Mouse (Mus musculus) adrenal gland, postnatal 10 days (tissue): ENCODE measurements at regions not wholly inside any gene's neighbourhood (a gene's known extent, or its start where the extent isn't known, plus 50 kb on each side); places are given as distances from the start of the nearest gene placed in this dataset.
A peak's percentile ranks its signal among the peaks of the same experiment; 100 is the strongest.

Experiments used
- DNase-seq: peaks from one replicate; pipeline ENCODE4 v3.0.0; 2021; ENCODE audit warnings: mixed read lengths

DNA sequence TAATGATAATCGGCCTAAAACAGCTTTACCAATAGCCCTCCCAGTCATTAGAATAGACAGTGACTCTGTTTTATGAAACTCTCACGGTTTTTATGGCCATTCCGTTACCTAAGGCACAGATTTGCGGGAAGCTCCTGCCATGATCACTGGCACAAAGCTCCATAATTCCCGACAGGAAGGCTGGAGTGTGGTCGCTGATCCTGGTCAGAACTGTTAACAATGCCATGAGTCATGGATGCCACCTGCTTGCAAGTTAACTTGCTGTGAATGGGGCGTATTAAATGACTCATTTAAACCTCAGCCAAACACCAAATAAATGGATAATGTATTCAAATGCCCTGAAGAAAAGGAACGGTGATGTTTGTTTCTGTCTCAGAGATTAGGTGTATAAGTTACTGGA, 559.9 kb upstream of the Map3k7 start:
- no peak for DNase-seq

DNA sequence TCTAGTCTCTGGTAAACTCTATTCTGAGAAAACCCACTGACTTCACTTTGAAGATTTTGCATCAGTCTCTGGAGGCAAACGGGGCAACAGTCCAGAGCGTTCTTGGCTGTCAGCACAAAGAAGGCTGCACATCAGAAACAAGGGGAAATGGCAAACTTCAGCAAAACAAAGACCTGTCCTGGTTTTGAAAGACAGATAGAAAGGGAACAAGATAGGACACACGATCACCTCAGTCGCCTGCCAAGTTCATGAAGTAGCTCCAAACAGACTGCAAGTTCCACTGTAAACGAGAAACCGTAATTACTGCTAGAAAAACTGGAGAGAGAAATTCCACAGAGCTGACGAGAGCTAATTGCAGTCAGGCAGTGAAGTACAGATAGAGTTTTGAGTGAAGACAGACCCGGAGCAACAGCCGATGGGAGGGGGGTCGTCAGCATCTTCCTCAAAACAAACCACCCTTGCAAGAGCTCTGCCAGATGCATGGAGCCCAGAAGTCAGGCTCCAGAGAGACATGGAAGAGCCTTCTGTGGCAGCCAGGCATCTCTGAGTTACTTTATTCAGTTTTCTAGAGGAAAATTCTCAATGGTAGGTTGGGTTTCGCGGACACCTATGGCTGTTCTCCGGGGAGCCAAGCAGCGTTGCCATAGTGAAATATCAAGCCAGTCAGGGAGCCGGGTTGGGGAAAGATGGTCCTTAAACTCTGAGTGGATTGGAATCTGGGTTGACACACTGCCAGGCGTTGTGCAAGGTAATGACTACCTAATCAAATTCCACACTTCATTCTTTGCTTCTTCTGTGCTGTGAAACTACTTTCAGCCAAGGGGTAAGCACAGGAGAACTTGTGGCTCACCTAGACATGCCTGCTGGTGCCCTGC, 558.8 kb upstream of the Map3k7 start:
- DNase-seq = peak; percentile 41

- DNase-seq = no peak
These were observed 553.7 kb upstream of the Map3k7 start for GRCm38 (mm10) chr4:31410157-31410556.

- DNase-seq = no peak
These were observed 551.9 kb upstream of the Map3k7 start for GRCm38 (mm10) chr4:31411770-31412525.

DNA sequence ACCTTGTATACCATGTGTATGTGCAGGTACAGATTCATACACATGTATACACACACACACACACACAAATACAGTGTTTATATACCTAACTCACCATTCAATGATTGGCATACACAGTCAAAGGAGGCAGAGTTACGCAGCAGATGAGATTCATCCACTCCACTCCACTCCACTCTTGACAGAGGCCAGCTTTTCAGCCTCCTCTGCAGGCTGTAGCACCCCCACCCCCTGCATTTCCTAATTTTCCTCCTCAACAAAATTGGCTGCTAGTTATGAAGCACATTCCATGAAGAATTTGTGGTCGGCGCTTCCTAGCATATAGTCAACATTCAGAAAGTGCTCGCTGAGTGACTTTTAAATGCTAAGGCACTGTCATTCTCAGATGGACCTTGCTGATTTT, 546.7 kb upstream of the Map3k7 start:
- no peak for DNase-seq

DNA sequence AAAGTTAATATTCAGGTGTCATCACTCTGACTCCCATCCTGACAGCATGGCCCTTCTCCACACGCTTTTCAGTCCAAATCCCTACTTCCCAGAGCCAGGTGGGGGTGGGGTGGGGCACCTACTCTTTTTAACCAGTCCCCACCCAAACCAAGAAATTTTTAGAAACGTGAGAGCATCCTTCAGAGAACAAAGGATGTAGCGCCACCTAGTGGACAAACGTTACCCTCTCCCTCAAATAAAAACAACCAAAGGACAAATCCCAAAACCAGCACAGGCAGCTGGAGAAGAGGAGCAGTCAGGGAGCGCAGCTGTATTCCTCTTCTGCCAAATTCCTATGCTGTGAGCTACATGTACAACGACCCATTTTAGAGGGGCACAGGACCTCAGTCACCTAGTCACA, 544.7 kb upstream of the Map3k7 start:
- peak; percentile 61 for DNase-seq

- no peak for DNase-seq
These were observed 543.7 kb upstream of the Map3k7 start for GRCm38 (mm10) chr4:31420167-31420566.

DNA sequence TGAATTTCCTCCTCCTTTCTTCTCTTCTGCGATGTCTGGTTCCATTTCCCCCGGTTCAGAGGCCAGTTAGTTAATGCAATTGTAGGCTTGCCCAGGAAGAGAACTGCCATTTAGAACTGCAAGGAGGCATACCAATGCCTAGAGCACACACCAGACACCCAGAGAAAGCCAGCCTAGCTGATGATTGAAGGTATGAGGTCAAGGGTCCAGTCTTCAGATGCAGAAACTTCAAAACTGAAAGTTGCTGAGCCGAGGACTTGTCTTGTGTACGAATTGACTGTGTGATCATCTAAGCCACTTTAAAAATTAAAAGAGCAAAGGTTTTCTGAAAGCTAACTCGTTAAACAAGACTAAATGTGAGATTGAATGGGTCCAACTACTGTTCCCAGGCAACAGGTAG, 542.5 kb upstream of the Map3k7 start:
- no peak for DNase-seq

DNA sequence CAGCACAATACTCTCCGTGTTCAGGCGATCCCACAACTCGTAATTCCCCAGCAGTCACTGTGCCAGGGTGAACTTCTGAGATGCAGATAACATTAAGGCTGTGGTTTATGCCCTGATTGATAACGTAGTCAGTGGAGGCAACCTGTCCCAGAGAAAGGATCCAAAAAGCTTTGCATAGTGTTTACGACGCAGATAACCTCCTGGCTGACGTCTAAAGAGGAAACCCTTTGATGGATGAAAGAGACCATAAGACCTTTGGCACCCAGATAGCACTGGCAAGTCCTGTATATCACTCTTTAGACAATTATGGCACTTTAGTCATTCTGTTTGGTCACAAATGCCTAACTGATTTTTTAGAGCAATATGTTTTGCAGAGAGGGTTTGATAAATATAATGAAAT, 538.8 kb upstream of the Map3k7 start:
- DNase-seq = no peak

DNA sequence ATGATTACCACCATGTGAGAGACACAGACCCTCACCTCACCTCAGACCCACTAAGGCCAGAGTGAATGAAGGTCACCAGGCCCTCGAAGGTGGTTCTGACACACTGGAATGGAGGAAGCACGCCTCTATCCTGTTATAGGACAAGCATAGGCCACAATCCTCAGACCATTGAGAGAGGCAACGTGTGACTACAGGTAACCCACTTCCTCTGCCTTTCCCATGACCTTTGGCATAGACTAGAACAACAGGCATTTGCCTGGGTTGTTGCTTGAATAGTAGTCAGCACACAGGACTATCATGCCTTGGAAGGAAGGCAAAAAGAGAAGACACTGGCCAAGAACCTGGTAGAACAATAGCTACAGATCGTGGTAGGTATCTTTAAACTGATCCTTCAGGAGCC, 538.2 kb upstream of the Map3k7 start:
- DNase-seq = no peak

DNA sequence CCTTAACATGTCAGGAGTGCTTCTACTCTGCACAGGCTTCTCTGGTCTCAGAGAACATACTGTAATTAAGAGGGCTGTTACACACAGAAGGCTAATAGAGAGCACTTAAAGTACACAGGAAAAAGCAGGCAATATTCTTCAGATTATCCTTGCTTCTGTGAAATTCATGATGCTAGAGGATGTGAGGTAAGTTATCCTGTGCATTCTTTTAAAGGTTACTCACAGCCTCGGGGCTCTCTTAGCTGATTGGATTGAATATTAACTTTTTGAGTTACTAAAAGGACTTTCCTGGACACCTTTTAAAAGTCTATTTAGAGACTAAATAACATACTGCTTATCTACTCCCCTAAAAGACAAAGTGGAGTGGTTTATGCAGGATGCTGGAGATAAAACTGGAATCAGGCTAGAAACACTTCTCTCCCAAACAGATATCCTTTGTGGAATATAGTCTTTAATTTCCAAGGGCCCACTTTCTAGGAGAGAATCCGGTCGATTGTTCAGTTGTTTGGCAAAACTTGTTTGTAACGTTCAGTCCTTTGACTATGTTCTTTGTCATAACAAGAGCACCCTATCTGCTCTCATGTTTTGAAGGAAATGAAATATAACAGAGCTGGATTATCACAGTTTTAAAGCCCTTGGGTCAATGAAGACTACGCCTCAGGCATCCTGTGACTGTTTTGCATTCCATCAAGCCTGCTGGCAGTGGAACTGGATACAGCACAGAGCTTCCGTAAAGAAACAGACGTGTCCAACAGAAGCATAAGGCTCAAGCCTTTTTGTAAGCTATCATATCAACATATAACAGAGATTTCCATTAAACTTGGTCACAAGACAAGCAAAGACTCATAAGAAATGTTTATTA, 537.5 kb upstream of the Map3k7 start:
- no peak for DNase-seq

GRCm38 (mm10) chr4:31433943-31434342, 530.0 kb upstream of the Map3k7 start:
- DNase-seq = no peak

DNA sequence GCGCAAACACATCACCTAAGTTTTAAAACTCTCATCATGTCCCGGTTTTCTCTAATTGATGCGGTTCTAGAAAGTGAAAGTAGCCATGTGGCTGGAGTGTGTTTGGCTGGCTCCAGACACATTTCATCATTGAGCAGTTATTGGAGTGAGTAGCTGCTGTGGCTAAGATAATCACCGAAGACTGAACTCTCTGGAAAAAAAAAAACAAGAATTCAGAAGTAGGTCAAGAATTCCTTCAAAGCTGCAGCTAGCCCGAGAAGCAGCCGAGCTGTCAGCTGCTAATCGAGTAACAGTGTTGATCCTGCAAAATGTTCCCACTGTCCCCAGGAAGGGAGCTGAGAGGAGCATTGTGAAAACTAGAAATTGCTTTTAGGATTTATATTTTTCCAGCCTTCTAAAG, 509.0 kb upstream of the Map3k7 start:
- DNase-seq = no peak

DNA sequence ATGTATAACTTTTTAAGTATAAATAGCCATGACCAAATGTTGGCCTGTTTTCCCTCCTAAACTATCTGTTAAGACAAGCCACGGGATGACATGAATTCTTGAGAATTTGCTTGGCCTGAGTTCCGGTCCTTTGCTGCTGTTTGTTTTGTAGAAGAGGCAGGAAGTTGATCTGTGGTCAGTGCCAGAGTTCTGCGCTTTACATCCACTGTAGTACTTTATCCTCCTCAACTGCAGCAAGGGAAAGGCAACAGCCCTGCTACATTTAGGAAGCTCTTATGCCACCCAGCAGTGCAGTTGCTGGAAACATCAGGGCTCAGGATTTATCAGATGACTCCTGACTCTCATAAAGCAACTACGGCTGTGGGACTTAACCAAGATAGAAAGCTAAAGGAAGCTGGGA, 508.4 kb upstream of the Map3k7 start:
- no peak for DNase-seq

DNA sequence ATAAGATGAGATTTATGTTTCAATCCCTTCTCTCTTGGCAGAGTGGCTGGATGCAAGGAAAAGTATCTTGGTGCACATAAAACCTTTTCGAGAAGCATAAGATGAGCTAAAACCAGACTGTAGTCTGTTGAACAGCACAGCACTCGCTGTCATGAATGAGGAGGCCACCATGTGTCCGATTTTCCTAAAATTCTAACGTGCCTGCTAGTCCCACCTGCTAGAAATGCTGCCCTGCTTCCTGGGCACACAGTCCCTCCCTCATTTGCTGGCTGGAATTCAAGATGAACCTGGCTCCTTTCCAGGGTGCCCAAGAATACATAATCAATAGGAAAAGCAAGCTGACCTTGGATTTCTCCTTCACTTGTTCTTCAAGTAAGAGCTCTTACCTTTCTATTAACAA, 501.4 kb upstream of the Map3k7 start:
- no peak for DNase-seq

GRCm38 (mm10) chr4:31463130-31463698, 500.7 kb upstream of the Map3k7 start:
- no peak for DNase-seq

- no peak for DNase-seq
These were observed 495.6 kb upstream of the Map3k7 start for GRCm38 (mm10) chr4:31468306-31468705.

DNA sequence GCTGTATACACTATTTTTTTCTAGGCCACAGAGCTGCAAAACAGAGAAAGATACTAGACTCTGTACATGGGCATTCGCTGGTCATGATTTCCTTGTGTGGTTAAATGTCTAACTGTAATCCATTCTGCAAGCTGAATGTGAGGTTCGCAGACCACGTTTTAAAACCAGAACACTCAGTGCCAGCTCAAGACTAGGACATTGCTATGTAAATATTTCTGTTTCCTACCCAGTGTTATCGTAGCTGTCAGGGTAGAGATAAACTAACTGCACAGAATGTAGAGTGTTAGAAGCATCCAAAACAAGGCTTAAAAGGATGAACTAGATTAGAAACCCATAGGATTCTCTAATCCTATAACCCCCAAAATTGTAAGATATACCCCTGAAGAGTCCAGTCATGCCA, 494.1 kb upstream of the Map3k7 start:
- DNase-seq = no peak

DNA sequence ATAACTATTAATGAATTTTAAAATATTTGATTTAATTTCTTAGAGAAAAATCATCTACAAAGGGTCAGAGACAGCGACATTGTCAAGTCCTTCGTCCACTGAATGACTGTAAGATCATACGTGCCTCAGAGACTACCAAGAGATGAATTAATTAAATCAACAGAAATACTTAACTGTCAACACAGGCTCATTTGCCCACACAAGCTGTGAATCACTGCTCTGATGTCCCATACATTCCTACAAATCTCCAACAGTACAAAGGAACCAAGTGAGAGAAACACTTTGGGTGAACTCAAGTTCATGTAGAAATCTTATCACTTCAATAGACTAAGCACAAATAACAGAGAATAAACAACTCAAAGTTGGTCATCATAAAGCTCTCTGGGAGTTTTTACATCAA, 471.4 kb upstream of the Map3k7 start:
- no peak for DNase-seq

DNA sequence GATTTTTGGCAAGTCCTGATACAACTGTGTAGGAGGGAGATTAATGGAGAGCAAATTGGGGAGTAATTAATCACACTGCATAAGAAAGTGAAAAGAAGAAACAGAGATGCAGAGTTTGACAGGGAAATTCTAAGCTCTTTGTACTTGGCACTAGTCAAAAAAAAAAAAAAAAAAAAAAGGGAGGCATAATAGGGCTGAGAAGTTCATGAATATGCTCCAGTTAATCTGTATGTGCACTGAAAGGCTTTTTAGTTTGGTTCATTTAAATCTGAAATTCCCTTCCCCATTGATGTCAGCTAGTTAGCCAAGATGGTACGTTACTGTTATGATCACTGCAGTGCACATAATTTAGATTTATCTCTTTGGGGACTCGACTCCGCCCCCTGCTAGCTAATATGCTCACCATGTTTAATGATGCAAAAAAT, 470.8 kb upstream of the Map3k7 start:
- no peak for DNase-seq

DNA sequence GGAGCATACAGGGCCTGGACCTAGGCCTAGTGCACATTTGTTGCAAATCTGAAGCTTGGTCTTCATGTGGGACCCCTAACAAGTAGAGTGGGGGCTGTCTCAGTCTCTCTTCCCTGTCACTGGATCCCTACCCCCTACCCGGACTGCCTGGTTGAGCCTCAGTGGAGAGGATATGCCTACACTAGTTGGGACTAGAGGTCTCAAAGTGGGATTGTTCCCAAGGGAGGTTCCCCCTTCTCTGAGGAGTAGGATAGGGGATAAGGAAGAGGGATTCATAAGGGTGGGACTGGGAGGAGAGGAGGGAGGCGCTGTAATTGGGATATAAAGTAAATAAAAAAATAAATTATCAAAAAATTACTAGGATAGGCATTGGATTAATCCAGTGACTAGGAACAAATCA, 464.0 kb upstream of the Map3k7 start:
- DNase-seq = no peak

DNA sequence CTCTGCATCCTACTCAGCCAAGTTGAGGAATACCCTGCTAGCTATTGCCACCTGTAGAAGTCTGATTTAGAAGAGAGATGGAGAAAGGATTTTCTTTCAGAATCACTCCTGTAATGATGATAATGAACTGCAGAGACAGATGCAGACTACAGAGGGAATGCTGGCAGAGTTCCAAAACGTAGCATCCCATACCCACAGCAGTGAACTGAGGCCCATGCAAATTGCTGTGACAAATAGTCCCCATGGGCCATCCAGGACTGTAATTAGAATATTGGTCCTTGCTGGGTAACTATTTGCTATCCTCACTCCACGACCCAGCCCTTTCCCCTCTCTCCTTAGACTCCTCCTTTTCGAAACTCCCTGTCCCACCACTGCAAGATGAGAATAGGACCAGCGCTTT, 463.5 kb upstream of the Map3k7 start:
- no peak for DNase-seq
